Mouse (Mus musculus): ENCODE measurements at regions not wholly inside any gene's neighbourhood (a gene's known extent, or its start where the extent isn't known, plus 50 kb on each side); places are given as distances from the start of the nearest gene placed in this dataset.

- no peak for TF ChIP-seq CTCF (IDR thresholded peaks at IDR 0.05)
- TF ChIP-seq POLR2A (IDR thresholded peaks at IDR 0.05; ENCODE audit: insufficient read depth, low read depth, low read length): no peak
- no peak for TF ChIP-seq EP300 (IDR thresholded peaks at IDR 0.05; ENCODE audit: insufficient read depth, low read depth, low read length)
Measured at GRCm38 (mm10) chr14:100864164-100864563, 336.0 kb downstream of the Prr30 start.

Data from heart, adult 2 months (tissue).